Mouse (Mus musculus) heart, postnatal 0 days (tissue): ENCODE results near the gene Dnmbp.

Experiments
- CTCF ChIP-seq: IDR thresholded peaks from 2 replicates; pipeline ENCODE4 v1.5.1; 2016; ENCODE audit warnings: antibody characterized with exemption, control low read depth, low read depth
- EP300 ChIP-seq: IDR thresholded peaks from 2 replicates; pipeline ENCODE4 v1.6.1; 2016; ENCODE audit warnings: antibody characterized with exemption, low read depth

DNA sequence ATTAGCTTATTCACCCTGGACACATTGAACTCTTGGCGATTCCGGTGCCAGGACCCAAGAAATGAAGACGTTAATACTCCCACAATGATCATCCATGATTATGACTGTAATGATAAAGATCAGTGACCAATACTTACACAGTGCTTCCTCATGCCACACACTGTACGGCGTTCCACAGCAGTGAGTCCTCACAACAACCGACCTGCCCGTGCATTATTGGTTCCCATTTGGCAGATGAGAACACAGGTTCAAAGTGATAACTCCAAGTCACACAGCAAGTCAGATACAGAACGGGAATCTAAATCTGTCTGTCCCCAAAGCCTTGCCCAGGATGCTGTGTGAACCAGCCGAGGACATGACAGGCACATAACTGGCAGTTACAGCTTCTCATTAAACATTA, 25.0 kb downstream of the Dnmbp start:
- no peak for TF ChIP-seq CTCF
- no peak for TF ChIP-seq EP300
